Mouse (Mus musculus): Measurements from ENCODE around the gene Rxfp4. TPM values are rescaled to one million over a fixed set of nuclear protein-coding genes. Genes with fewer than 3 reads are reported as not detected.

Rxfp4 gene
- total and polyA plus RNA-seq, 2 experiments from 2014 or later: not detected

- Histone ChIP-seq H3K36me3 (ENCODE audit: insufficient read depth, low read length) (no peaks in the 10 kb centered on the region), H3K4me3 (ENCODE audit: low read length) (no peak overlapping the region), H3K9ac (replicated peaks; ENCODE audit: low read length) (no peak overlapping the region), H3K27ac (no peak overlapping the region), H3K9me3 (ENCODE audit: low read length) (no peaks in the 10 kb centered on the region), H3K4me2 (ENCODE audit: low read depth, low read length) (no peak overlapping the region), H3K4me1 (ENCODE audit: insufficient read depth, low read length) (peaks cover 7% of the 10 kb centered on the region; the same call in 1 of the 2 replicates), H3K27me3 (ENCODE audit: insufficient read depth, low read length) (no peaks in the 10 kb centered on the region)
- no peak for ATAC-seq
- WGBS: 79% methylated on average over 3 of the region's 3 CpGs
- DNase-seq (ENCODE audit: low spot score): no peak
- TF ChIP-seq CTCF (IDR thresholded peaks at IDR 0.05; ENCODE audit: low read depth): no peak
Observed at GRCm38 (mm10) chr3:88616951-88617500, 35.9 kb downstream of the Rxfp4 start.

- H3K27ac ChIP-seq: peak overlapping the region; percentile 45; the same call in 1 of the 2 replicates
- peak overlapping the region; percentile 17; the same call in 1 of the 2 replicates for H3K9ac ChIP-seq (replicated peaks; ENCODE audit: low read length)
- WGBS: 26% methylated on average over 9 of the region's 9 CpGs
- H3K4me3 ChIP-seq (ENCODE audit: low read length): no peak overlapping the region
- ATAC-seq (peak; percentile 60; the same call in 1 of the 2 replicates), DNase-seq (ENCODE audit: low spot score) (peak; percentile 63)
- no peaks in the 10 kb centered on the region for H3K27me3 ChIP-seq (ENCODE audit: insufficient read depth, low read length)
- no peaks in the 10 kb centered on the region for H3K36me3 ChIP-seq (ENCODE audit: insufficient read depth, low read length)
- peaks cover 7% of the 10 kb centered on the region; the same call in 1 of the 2 replicates for H3K4me1 ChIP-seq (ENCODE audit: insufficient read depth, low read length)
- TF ChIP-seq CTCF (IDR thresholded peaks at IDR 0.05; ENCODE audit: low read depth): no peak
- 0 out of 2 replicates have a peak overlapping the region, but pooled peaks have one; percentile 13 for H3K4me2 ChIP-seq (ENCODE audit: low read depth, low read length)
- no peaks in the 10 kb centered on the region for H3K9me3 ChIP-seq (ENCODE audit: low read length)
Observed at GRCm38 (mm10) chr3:88615902-88616391, 37.0 kb downstream of the Rxfp4 start.

DNA sequence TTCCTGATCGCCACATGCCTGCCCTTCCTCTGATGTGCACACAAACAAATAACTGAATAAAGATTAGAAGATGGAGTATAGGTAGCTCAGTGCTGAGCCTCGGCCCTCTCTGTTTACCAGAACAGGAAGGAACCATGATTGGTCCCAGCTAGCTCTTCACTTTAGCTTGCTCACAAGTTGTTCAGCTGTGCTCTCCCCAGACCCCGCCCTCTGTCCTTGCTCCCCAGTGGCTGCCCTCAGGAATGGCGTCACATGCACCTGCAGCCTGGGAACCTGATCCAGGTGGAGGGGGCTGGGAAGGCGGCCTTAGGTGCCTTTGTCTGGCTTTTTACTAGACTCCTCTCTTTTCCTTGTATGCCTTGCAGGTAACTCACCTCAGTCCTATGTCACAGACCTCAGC lies 37.8 kb downstream of the Rxfp4 start:
- WGBS: 81% methylated on average over 5 of the region's 5 CpGs
- peak overlapping the region; percentile 45; the same call in 1 of the 2 replicates for H3K27ac ChIP-seq
- no peaks in the 10 kb centered on the region for H3K27me3 ChIP-seq (ENCODE audit: insufficient read depth, low read length)
- no peak for TF ChIP-seq CTCF (IDR thresholded peaks at IDR 0.05; ENCODE audit: low read depth)
- H3K9ac ChIP-seq (replicated peaks; ENCODE audit: low read length): no peak overlapping the region
- H3K36me3 ChIP-seq (ENCODE audit: insufficient read depth, low read length): no peaks in the 10 kb centered on the region
- H3K9me3 ChIP-seq (ENCODE audit: low read length): no peaks in the 10 kb centered on the region
- peaks cover 7% of the 10 kb centered on the region; the same call in 1 of the 2 replicates for H3K4me1 ChIP-seq (ENCODE audit: insufficient read depth, low read length)
- H3K4me2 ChIP-seq (ENCODE audit: low read depth, low read length): no peak overlapping the region
- ATAC-seq: no peak
- no peak for DNase-seq (ENCODE audit: low spot score)
- H3K4me3 ChIP-seq (ENCODE audit: low read length): no peak overlapping the region

DNA sequence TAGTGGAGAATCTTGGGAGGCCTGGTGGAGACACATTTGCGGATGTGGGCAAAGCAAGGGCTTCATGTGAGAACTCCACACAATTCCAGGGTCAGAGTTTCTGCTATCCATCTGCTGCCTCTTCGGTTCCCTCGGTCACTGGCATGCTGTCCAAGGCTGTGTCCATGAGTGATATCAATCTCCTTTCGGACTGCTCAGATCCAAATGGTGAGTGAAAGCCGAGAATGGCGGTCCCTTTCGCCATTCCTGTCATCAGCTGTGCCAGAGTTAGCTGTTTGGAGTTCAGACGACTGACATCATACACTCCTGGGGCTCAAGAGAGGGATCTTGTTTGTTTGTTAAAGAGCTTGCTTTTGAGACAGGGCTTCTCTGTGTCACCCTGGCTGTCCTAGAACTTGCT lies 38.5 kb downstream of the Rxfp4 start:
- no peaks in the 10 kb centered on the region for H3K27me3 ChIP-seq (ENCODE audit: insufficient read depth, low read length)
- H3K27ac ChIP-seq: no peak overlapping the region
- H3K36me3 ChIP-seq (ENCODE audit: insufficient read depth, low read length): no peaks in the 10 kb centered on the region
- H3K9ac ChIP-seq (replicated peaks; ENCODE audit: low read length): no peak overlapping the region
- ATAC-seq (no peak), DNase-seq (ENCODE audit: low spot score) (no peak)
- peaks cover 7% of the 10 kb centered on the region; the same call in 1 of the 2 replicates for H3K4me1 ChIP-seq (ENCODE audit: insufficient read depth, low read length)
- no peak overlapping the region for H3K4me3 ChIP-seq (ENCODE audit: low read length)
- H3K4me2 ChIP-seq (ENCODE audit: low read depth, low read length): no peak overlapping the region
- TF ChIP-seq CTCF (IDR thresholded peaks at IDR 0.05; ENCODE audit: low read depth): no peak
- H3K9me3 ChIP-seq (ENCODE audit: low read length): no peaks in the 10 kb centered on the region
- 81% methylated on average over 8 of the region's 8 CpGs for WGBS

GRCm38 (mm10) chr3:88609066-88609465 lies 43.9 kb downstream of the Rxfp4 start:
- TF ChIP-seq CTCF (IDR thresholded peaks at IDR 0.05; ENCODE audit: low read depth): no peak
- no peak overlapping the region for H3K9ac ChIP-seq (replicated peaks; ENCODE audit: low read length)
- no peak for ATAC-seq
- no peaks in the 10 kb centered on the region for H3K9me3 ChIP-seq (ENCODE audit: low read length)
- no peak for DNase-seq (ENCODE audit: low spot score)
- no peaks in the 10 kb centered on the region for H3K36me3 ChIP-seq (ENCODE audit: insufficient read depth, low read length)
- H3K4me1 ChIP-seq (ENCODE audit: insufficient read depth, low read length): 0 out of 2 replicates have a peak, but pooled peaks cover 4% of the 10 kb centered on the region
- no peak overlapping the region for H3K27ac ChIP-seq
- H3K27me3 ChIP-seq (ENCODE audit: insufficient read depth, low read length): no peaks in the 10 kb centered on the region
- WGBS: 77% methylated on average over 4 of the region's 4 CpGs
- H3K4me2 ChIP-seq (ENCODE audit: low read depth, low read length): no peak overlapping the region
- no peak overlapping the region for H3K4me3 ChIP-seq (ENCODE audit: low read length)

DNA sequence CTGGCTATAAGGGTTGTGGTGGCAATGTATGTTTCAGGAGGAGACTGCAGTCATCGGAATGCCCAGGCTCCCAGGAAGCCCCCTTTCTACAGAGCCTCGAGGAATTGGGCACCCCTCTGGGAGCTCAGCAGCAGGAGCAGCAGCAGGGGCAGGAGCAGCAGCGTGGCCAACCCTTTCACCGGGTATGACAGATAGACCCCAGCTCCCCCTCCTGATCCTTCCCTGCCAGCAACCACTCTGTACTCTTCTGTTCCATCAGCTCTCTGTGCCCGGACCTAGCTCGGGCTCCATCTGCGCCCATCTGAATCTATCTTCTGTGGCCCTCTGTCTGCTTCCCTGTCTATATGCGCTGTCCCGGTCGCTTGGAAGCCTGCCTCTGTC lies 45.2 kb downstream of the Rxfp4 start:
- DNase-seq (ENCODE audit: low spot score) (peak; percentile 21), ATAC-seq (peak; percentile 72)
- TF ChIP-seq CTCF (IDR thresholded peaks at IDR 0.05; ENCODE audit: low read depth): no peak
- Histone ChIP-seq H3K4me2 (ENCODE audit: low read depth, low read length) (peak overlapping the region; percentile 63), H3K9me3 (ENCODE audit: low read length) (no peaks in the 10 kb centered on the region), H3K9ac (replicated peaks; ENCODE audit: low read length) (peak overlapping the region; percentile 37; the same call in 1 of the 2 replicates), H3K36me3 (ENCODE audit: insufficient read depth, low read length) (no peaks in the 10 kb centered on the region), H3K4me3 (ENCODE audit: low read length) (peak overlapping the region; percentile 30; the same call in 1 of the 2 replicates), H3K4me1 (ENCODE audit: insufficient read depth, low read length) (0 out of 2 replicates have a peak, but pooled peaks cover 4% of the 10 kb centered on the region), H3K27ac (no peak overlapping the region), H3K27me3 (ENCODE audit: insufficient read depth, low read length) (no peaks in the 10 kb centered on the region)
- WGBS: 13% methylated on average over 10 of the region's 10 CpGs
